Mouse (Mus musculus) hindbrain, postnatal 0 days (tissue): ENCODE data around the gene Tmed9. TPM values are rescaled to one million over a fixed set of nuclear protein-coding genes. Genes with fewer than 3 reads are reported as not detected.

Experiments used
- ATAC-seq: fragments of 200-750 bp; cut with Nextera tagmentation; 2 replicates; pipeline ENCODE4 v1.8.0; 2017; ENCODE audit warnings: mild to moderate bottlenecking, moderate TSS enrichment, moderate library complexity
- DNase-seq: peaks from one replicate; pipeline ENCODE4 v3.0.0-alpha.2; 2015; ENCODE audit warnings: low spot score
- H3K27ac ChIP-seq: fragments of 300-500 bp; sonication (generic); 2 replicates; pipeline ENCODE4 v1.5.1; 2014; ENCODE audit warnings: mild to moderate bottlenecking
- H3K27me3 ChIP-seq: fragments of 300-500 bp; sonication (generic); 2 replicates; pipeline ENCODE4 v1.6.1; 2014; ENCODE audit warnings: low read length, mixed read lengths; ENCODE audit not compliant: insufficient read depth
- H3K36me3 ChIP-seq: fragments of 300-500 bp; sonication (generic); 2 replicates; pipeline ENCODE4 v1.6.1; 2014; ENCODE audit warnings: low read length, mixed read lengths; ENCODE audit not compliant: insufficient read depth
- H3K4me1 ChIP-seq: fragments of 300-500 bp; sonication (generic); 2 replicates; pipeline ENCODE4 v1.6.1; 2014; ENCODE audit warnings: antibody characterized with exemption, low read length, mixed read lengths; ENCODE audit not compliant: insufficient read depth
- H3K4me2 ChIP-seq: fragments of 300-500 bp; sonication (generic); 2 replicates; pipeline ENCODE4 v1.6.1; 2014; ENCODE audit warnings: low read depth, mild to moderate bottlenecking, low read length, moderate library complexity, mixed read lengths
- H3K4me3 ChIP-seq: fragments of 300-500 bp; sonication (generic); 2 replicates; pipeline ENCODE4 v1.5.1; 2014; ENCODE audit warnings: low read length
- H3K9ac ChIP-seq: fragments of 300-500 bp; sonication (generic); replicated peaks from 2 replicates; pipeline ENCODE4 v1.6.1; 2014; ENCODE audit warnings: mild to moderate bottlenecking, low read length, moderate library complexity, mixed read lengths
- H3K9me3 ChIP-seq: fragments of 300-500 bp; sonication (generic); 2 replicates; pipeline ENCODE4 v1.6.1; 2016; ENCODE audit warnings: low read length, mixed read lengths
- CTCF ChIP-seq: IDR thresholded peaks from 2 replicates; pipeline ENCODE4 v1.5.1; 2016; ENCODE audit warnings: antibody characterized with exemption, control low read depth, low read depth
- WGBS: fragments of 180-500 bp; shearing (Covaris S2); extraction: QIAGEN DNeasy Blood & Tissue Kit; methylation state at CpG from one replicate; pipeline ENCODE4 v1.1.7; 2014; 5-methylcytosine and 5-hydroxymethylcytosine counted together
- polyA plus RNA-seq: library from polyadenylated mRNA; unstranded; fragments of >200 nt; fragmentation: Nextera tagmentation; extraction: Ambion mirVana; gene quantifications from 2 replicates; pipeline ENCODE4 v1.2.1, GENCODE M21; 2015
- total RNA-seq: library from RNA; depleted of rRNA; stranded (reverse); fragments of >200 nt; gene quantifications from 2 replicates; pipeline ENCODE4 v1.2.3, GENCODE M21; 2014

Tmed9 gene
- total and polyA plus RNA-seq, 2 experiments from 2014 or later: 59.3 to 117 TPM

DNA sequence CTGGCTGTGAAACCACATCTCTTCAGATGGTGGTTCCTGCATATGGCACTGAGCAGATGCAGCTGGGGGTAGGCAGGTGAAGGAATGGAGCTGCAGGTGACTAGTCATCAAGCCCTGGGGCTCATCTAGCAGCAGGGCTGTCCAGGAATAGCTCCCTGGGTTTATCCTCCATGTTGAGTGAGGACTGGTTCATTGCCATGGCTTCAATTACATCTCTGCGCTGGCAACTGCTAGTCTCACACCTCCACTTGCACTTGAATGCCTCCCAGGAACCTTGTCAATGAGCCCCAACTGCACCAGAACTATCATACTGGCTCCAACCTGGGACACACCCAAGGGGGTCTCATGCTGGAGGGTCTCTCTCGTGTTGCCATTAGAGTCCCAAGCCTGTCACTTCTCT, 25.6 kb upstream of the Tmed9 start:
- WGBS: 92% methylated on average over 2 of the region's 2 CpGs
- H3K4me2 ChIP-seq: no peak overlapping the region

DNA sequence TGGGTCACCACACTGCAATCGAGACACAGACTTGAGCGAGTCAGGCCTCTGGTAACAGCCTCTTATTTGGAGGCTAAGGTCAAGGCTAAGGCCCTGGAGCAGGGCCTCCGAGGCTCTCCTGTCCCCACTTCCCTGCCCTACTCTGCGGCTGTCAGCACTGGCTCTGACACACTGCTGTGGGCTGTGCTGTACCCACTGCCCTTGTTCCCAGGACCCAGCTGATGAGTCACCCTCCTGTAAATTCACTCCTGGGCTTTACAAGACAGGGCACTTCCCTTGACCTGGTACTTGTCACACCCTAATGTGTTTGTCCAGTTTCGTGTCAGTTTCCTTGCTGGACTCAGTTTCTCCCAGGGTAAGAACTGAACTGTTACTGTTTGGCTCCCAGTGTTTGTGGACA, 25.1 kb upstream of the Tmed9 start:
- H3K9ac ChIP-seq: no peak overlapping the region
- ATAC-seq (no peak), DNase-seq (no peak)
- H3K4me1 ChIP-seq: no peaks in the 10 kb centered on the region
- H3K9me3 ChIP-seq: no peaks in the 10 kb centered on the region
- H3K36me3 ChIP-seq: peaks cover 60% of the 10 kb centered on the region
- H3K27me3 ChIP-seq: no peaks in the 10 kb centered on the region
- WGBS: 96% methylated on average over 5 of the region's 5 CpGs
- no peak overlapping the region for H3K27ac ChIP-seq
- H3K4me3 ChIP-seq: no peak overlapping the region
- no peak overlapping the region for H3K4me2 ChIP-seq
- no peak for TF ChIP-seq CTCF

More for the DNA sequence above, 25.6 kb upstream of the Tmed9 start:
- DNase-seq: no peak
- Histone ChIP-seq H3K36me3 (peaks cover 65% of the 10 kb centered on the region), H3K27me3 (no peaks in the 10 kb centered on the region), H3K27ac (no peak overlapping the region), H3K9me3 (no peaks in the 10 kb centered on the region), H3K9ac (no peak overlapping the region), H3K4me1 (no peaks in the 10 kb centered on the region), H3K4me3 (no peak overlapping the region)
- no peak for ATAC-seq
- no peak for TF ChIP-seq CTCF

DNA sequence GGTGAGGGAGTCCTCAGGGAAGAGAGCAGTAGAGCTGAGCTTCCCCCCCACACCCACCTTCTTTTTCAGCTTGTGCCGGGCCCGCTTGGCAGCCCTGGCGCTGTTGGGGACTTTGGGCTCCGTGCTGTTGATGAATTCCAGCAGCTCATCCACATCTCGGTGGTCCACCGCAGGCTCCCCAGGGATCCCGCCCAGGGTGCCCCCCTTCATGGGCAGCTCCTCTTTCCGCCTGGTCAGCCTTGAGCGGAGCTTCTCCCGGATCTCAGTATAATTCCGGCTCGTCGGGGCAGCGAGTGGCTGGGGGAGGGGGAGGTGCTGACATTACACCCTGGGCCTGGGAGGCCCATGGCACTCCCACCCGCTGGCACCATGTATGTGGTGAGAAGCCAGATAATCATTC, 24.5 kb upstream of the Tmed9 start:
- no peak for ATAC-seq
- no peak overlapping the region for H3K9ac ChIP-seq
- peaks cover 54% of the 10 kb centered on the region for H3K36me3 ChIP-seq

GRCm38 (mm10) chr13:55555921-55556320, 17.6 kb upstream of the Tmed9 start:
- no peak overlapping the region for H3K4me2 ChIP-seq
- DNase-seq: no peak
- H3K9me3 ChIP-seq: no peaks in the 10 kb centered on the region
- H3K27ac ChIP-seq: no peak overlapping the region
- H3K4me1 ChIP-seq: no peaks in the 10 kb centered on the region
- H3K36me3 ChIP-seq: peaks cover 29% of the 10 kb centered on the region
- ATAC-seq: no peak
- no peak overlapping the region for H3K4me3 ChIP-seq
- H3K9ac ChIP-seq: no peak overlapping the region
- H3K27me3 ChIP-seq: no peaks in the 10 kb centered on the region
- WGBS: 85% methylated on average over 9 of the region's 9 CpGs
- TF ChIP-seq CTCF: no peak

More for the DNA sequence above, 24.5 kb upstream of the Tmed9 start:
- Histone ChIP-seq H3K4me3 (no peak overlapping the region), H3K4me1 (no peaks in the 10 kb centered on the region), H3K27ac (no peak overlapping the region), H3K9me3 (no peaks in the 10 kb centered on the region), H3K4me2 (no peak overlapping the region), H3K27me3 (no peaks in the 10 kb centered on the region)
- no peak for TF ChIP-seq CTCF
- 88% methylated on average over 15 of the region's 15 CpGs for WGBS
- DNase-seq: no peak

GRCm38 (mm10) chr13:55557499-55557898, 16.0 kb upstream of the Tmed9 start:
- WGBS: 89% methylated on average over 6 of the region's 6 CpGs

DNA sequence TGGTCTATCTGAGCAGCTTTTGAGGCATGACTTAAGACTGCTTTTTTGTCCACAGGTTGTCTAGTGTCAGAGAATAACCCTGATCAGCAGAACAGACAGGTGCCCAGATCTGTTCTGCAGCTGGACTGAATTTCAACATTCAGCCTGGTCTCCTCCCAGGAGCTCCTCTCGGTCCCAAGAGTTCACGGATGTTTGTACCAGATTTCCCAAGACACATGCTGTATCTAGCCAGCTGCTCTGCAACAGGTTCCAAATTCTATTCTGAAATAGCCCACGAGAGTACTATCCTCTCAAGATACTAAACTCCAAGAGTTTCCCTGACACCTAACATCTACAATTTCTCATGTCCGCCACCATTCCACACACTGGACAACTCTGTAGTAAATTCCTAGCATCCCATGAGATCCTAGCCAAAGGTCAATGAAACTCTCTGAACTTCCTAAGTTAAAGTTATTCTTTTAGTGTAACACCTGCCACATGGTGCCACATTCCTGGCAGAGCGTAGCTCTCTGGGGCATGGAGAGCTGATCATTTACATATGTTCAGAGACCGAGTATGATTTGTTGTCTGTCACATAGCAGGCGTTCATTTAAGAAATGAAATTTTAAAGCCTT, 10.2 kb upstream of the Tmed9 start:
- no peak for TF ChIP-seq CTCF
- Histone ChIP-seq H3K36me3 (peaks cover 5% of the 10 kb centered on the region; the same call in 1 of the 2 replicates), H3K27me3 (no peaks in the 10 kb centered on the region), H3K4me2 (no peak overlapping the region), H3K9ac (no peak overlapping the region), H3K9me3 (no peaks in the 10 kb centered on the region), H3K4me3 (no peak overlapping the region), H3K27ac (no peak overlapping the region), H3K4me1 (no peaks in the 10 kb centered on the region)
- DNase-seq: no peak
- no peak for ATAC-seq
- WGBS: 72% methylated on average over 7 of the region's 7 CpGs

More at GRCm38 (mm10) chr13:55557499-55557898, 16.0 kb upstream of the Tmed9 start:
- Histone ChIP-seq H3K36me3 (peaks cover 20% of the 10 kb centered on the region), H3K4me3 (no peak overlapping the region), H3K27me3 (no peaks in the 10 kb centered on the region), H3K4me1 (no peaks in the 10 kb centered on the region), H3K4me2 (no peak overlapping the region), H3K9me3 (no peaks in the 10 kb centered on the region), H3K9ac (no peak overlapping the region), H3K27ac (no peak overlapping the region)
- ATAC-seq (no peak), DNase-seq (no peak)
- TF ChIP-seq CTCF: no peak

- no peak for DNase-seq
- Histone ChIP-seq H3K27ac (no peak overlapping the region), H3K4me2 (no peak overlapping the region), H3K36me3 (peaks cover 5% of the 10 kb centered on the region; the same call in 1 of the 2 replicates), H3K9ac (no peak overlapping the region), H3K4me3 (no peak overlapping the region), H3K9me3 (no peaks in the 10 kb centered on the region), H3K27me3 (no peaks in the 10 kb centered on the region), H3K4me1 (peaks cover 9% of the 10 kb centered on the region)
- WGBS: 76% methylated on average over 6 of the region's 6 CpGs
- TF ChIP-seq CTCF: no peak
- ATAC-seq: no peak
Observed at GRCm38 (mm10) chr13:55567001-55567400, 6.5 kb upstream of the Tmed9 start.
